Mouse (Mus musculus) myocyte (in vitro differentiated cells): ENCODE measurements around the gene Agpat3.

Source experiments
- CEBPB ChIP-seq: IDR thresholded peaks from 2 replicates; pipeline ENCODE4 v1.6.1; 2011; ENCODE audit warnings: mild to moderate bottlenecking, moderate library complexity; ENCODE audit not compliant: poor library complexity, insufficient read depth, severe bottlenecking
- E2F4 ChIP-seq: IDR thresholded peaks from one replicate; pipeline ENCODE4 v1.6.1; 2011; ENCODE audit warnings: mild to moderate bottlenecking, control low read depth, moderate library complexity; ENCODE audit not compliant: insufficient read depth
- MYOD1 ChIP-seq, 3 experiments: IDR thresholded peaks; one replicate each; pipeline ENCODE4 v1.6.1; 2011; ENCODE audit warnings: control low read depth in 2 of 3, low read depth in 2 of 3, mild to moderate bottlenecking in 2 of 3, moderate library complexity in 1 of 3; ENCODE audit not compliant: insufficient read length in 2 of 3, control insufficient read depth in 1 of 3
- POLR2A ChIP-seq: IDR thresholded peaks from one replicate; pipeline ENCODE4 v1.6.1; 2011; ENCODE audit warnings: low read depth, mild to moderate bottlenecking, control low read depth, moderate library complexity; ENCODE audit not compliant: insufficient read length

- TF ChIP-seq POLR2A (no peak), MYOD1 (IDR thresholded peaks at IDR 0.05; ENCODE audit: control insufficient read depth in 1 of 3, insufficient read length in 2 of 3, low read depth in 2 of 3) (no peak), E2F4 (no peak), CEBPB (no peak)
These were observed 58.7 kb downstream of the Agpat3 start for GRCm38 (mm10) chr10:78293576-78293975.
